Mouse (Mus musculus): ENCODE measurements around the gene Nova1.

Gene Nova1

DNA sequence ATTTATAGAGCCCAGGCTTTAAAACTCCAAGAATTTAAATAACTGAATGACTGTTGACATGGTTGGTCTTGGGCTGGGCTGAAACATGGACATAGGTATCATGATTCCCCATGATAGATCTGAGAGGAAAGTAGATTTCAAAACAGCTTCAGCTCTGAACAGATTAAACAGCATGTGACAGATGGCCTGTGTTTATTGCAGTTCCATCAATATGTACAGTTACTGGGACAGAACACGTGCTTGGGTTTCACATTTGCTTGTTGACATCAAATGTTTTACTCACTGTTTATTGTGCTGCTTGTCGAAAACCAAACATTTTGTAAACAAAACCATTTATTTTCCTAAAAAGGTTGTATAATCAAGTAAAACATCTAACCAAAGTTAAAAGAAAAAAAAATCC is 142.4 kb downstream of the Nova1 start:
- no peak for DNase-seq (ENCODE audit: low read depth in 1 of 2, low spot score in 2 of 2)

DNA sequence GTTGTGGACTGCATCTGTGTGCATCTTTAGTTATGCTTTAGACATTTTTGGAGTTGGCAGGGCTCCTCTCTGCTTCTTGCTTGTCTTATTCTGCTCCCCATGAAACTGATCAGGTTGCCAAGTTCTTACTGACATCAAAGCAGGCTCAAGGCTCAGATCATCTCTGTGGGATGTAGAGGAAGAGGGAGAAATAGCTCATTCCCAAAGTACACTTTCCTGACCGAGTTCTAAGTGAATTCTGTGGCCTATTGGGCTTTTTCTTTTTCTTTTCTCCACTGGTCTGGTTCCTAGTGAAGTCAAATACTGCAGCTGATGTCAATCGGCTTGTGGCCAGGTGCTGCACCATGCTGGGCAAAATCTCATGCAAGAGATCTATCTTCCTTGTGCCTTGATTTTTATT is 152.0 kb downstream of the Nova1 start:
- DNase-seq (ENCODE audit: low read depth in 1 of 2, low spot score in 2 of 2) = no peak

GRCm38 (mm10) chr12:46646139-46646611 is 172.6 kb downstream of the Nova1 start:
- no peak for DNase-seq (ENCODE audit: low read depth in 1 of 2, low spot score in 2 of 2)

- no peak for DNase-seq (ENCODE audit: low read depth in 1 of 2, low spot score in 2 of 2)
Observed at GRCm38 (mm10) chr12:46645365-46645962, 173.3 kb downstream of the Nova1 start.
